Mouse (Mus musculus) embryonic fibroblast, embryonic 13.5 days (primary cell): ENCODE data around the gene Hdac7. TPM values are rescaled to one million over a fixed set of nuclear protein-coding genes. Genes with fewer than 3 reads are reported as not detected.

ENCODE experiments used
- H3K27ac ChIP-seq: 2 replicates; pipeline ENCODE4 v1.5.1; 2012; ENCODE audit warnings: low read length, control low read depth, inconsistent platforms; ENCODE audit not compliant: insufficient read depth
- H3K4me1 ChIP-seq: 2 replicates; pipeline ENCODE4 v1.6.1; 2011; ENCODE audit warnings: low read length; ENCODE audit not compliant: control insufficient read depth, insufficient read depth
- H3K4me3 ChIP-seq: 2 replicates; pipeline ENCODE4 v1.5.1; 2011; ENCODE audit warnings: mild to moderate bottlenecking, control low read depth, low read length; ENCODE audit not compliant: insufficient read depth
- CTCF ChIP-seq: IDR thresholded peaks from 2 replicates; pipeline ENCODE4 v1.5.1; 2011; ENCODE audit warnings: mild to moderate bottlenecking, control low read depth, low read length, moderate library complexity, borderline replicate concordance; ENCODE audit not compliant: insufficient read depth
- POLR2A ChIP-seq: IDR thresholded peaks from 2 replicates; pipeline ENCODE4 v1.6.1; 2011; ENCODE audit warnings: low read depth, mild to moderate bottlenecking, control low read depth, low read length, moderate library complexity
- polyA plus RNA-seq: library from polyadenylated mRNA; stranded (reverse); fragments of >200 nt; gene quantifications from 2 replicates; pipeline ENCODE4 v1.2.4, GENCODE M21; 2011; ENCODE audit warnings: low read depth; ENCODE audit not compliant: missing spikeins, insufficient read length

The Hdac7 gene
- polyA plus RNA-seq, 1 experiment, result 60.1 TPM

- no peak for TF ChIP-seq CTCF
- 0 out of 2 replicates have a peak, but pooled peaks have one; percentile 23 for TF ChIP-seq POLR2A
- Histone ChIP-seq H3K4me3 (no peak overlapping the region), H3K4me1 (no peaks in the 10 kb centered on the region; the same call in 1 of the 2 replicates), H3K27ac (peak overlapping the region; percentile 96)
These were observed 57.0 kb downstream of the Hdac7 start for GRCm38 (mm10) chr15:97787148-97787798.

- H3K4me3 ChIP-seq, result no peak overlapping the region
- TF ChIP-seq POLR2A (0 out of 2 replicates have a peak, but pooled peaks have one; percentile 10), CTCF (no peak)
- H3K4me1 ChIP-seq, result no peaks in the 10 kb centered on the region; the same call in 1 of the 2 replicates
- H3K27ac ChIP-seq, result peak overlapping the region; percentile 96
These were observed 57.7 kb downstream of the Hdac7 start for GRCm38 (mm10) chr15:97786412-97787112.

GRCm38 (mm10) chr15:97785731-97786411, 58.4 kb downstream of the Hdac7 start:
- TF ChIP-seq POLR2A (no peak), CTCF (no peak)
- Histone ChIP-seq H3K4me1 (peaks cover 5% of the 10 kb centered on the region), H3K4me3 (no peak overlapping the region), H3K27ac (peak overlapping the region; percentile 77)

GRCm38 (mm10) chr15:97784561-97785161, 59.6 kb downstream of the Hdac7 start:
- peak overlapping the region; percentile 5; the same call in 1 of the 2 replicates for H3K27ac ChIP-seq
- TF ChIP-seq POLR2A, result no peak
- no peak for TF ChIP-seq CTCF
- peak overlapping the region; percentile 78 for H3K4me3 ChIP-seq
- peaks cover 6% of the 10 kb centered on the region for H3K4me1 ChIP-seq

GRCm38 (mm10) chr15:97784092-97784559, 60.2 kb downstream of the Hdac7 start:
- Histone ChIP-seq H3K4me3 (peak overlapping the region; percentile 78), H3K4me1 (peaks cover 7% of the 10 kb centered on the region), H3K27ac (no peak overlapping the region)
- TF ChIP-seq CTCF, result peak; percentile 92
- TF ChIP-seq POLR2A, result peak; percentile 88

- H3K27ac ChIP-seq, result peak overlapping the region; percentile 94
- peaks cover 16% of the 10 kb centered on the region for H3K4me1 ChIP-seq
- peak overlapping the region; percentile 19; the same call in 1 of the 2 replicates for H3K4me3 ChIP-seq
- TF ChIP-seq POLR2A (no peak; the same call in 1 of the 2 replicates), CTCF (peak; percentile 64; the same call in 1 of the 2 replicates)
These were observed 61.6 kb downstream of the Hdac7 start for GRCm38 (mm10) chr15:97782749-97783105.

GRCm38 (mm10) chr15:97781961-97782748, 62.1 kb downstream of the Hdac7 start:
- Histone ChIP-seq H3K4me1 (peaks cover 16% of the 10 kb centered on the region), H3K27ac (peak overlapping the region; percentile 94), H3K4me3 (peak overlapping the region; percentile 19)
- TF ChIP-seq POLR2A (peak; percentile 34; the same call in 1 of the 2 replicates), CTCF (no peak)

GRCm38 (mm10) chr15:97780611-97781031, 63.7 kb downstream of the Hdac7 start:
- Histone ChIP-seq H3K27ac (peak overlapping the region; percentile 91), H3K4me1 (peaks cover 17% of the 10 kb centered on the region)
- TF ChIP-seq POLR2A (no peak), CTCF (no peak)

More at GRCm38 (mm10) chr15:97780611-97781031, 63.7 kb downstream of the Hdac7 start:
- no peak overlapping the region for H3K4me3 ChIP-seq
